Mouse (Mus musculus): ENCODE measurements around the gene Ophn1. TPM values are rescaled to one million over a fixed set of nuclear protein-coding genes. Genes with fewer than 3 reads are reported as not detected.

Gene Ophn1
- polyA plus RNA-seq, 1 experiment from 2014 or later = 3.3 TPM

DNA sequence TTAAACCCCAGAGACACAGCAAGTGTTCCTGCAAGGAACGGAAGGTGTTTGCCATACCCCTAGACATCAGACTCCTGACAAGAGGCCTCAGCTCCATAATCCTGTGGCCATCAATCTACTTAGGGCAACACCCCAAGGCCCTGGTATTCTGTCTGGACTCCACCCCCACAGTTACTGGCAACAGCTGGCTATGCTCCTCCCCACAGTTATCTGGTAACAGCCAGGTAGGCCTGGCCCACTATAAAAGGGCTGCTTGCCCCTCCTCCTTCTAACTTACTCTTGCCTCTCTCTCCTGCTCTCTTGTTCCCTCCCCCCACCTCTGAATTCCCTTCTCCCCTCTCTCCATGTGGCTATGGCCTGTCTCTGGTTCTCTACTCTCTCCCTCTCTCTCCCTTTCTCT lies 344.4 kb downstream of the Ophn1 start:
- ATAC-seq = no peak
- no peak overlapping the region for H3K4me3 ChIP-seq (ENCODE audit: low read depth, low read length)
- no peak overlapping the region for H3K4me2 ChIP-seq (ENCODE audit: low read depth, low read length)
- no peaks in the 10 kb centered on the region for H3K9me3 ChIP-seq (ENCODE audit: low read length)
- H3K36me3 ChIP-seq (replicated peaks; ENCODE audit: insufficient read depth, low read length) = no peaks in the 10 kb centered on the region
- no peaks in the 10 kb centered on the region for H3K4me1 ChIP-seq (ENCODE audit: insufficient read depth)
- 94% methylated on average over 1 of the region's 1 CpGs for WGBS (ENCODE audit: insufficient replicate concordance)
- H3K27ac ChIP-seq (ENCODE audit: low read depth) = no peak overlapping the region
- no peaks in the 10 kb centered on the region for H3K27me3 ChIP-seq (ENCODE audit: insufficient read depth, low read length)
- DNase-seq = no peak
- no peak for TF ChIP-seq EP300 (IDR thresholded peaks at IDR 0.05; ENCODE audit: low read depth)
- no peak for TF ChIP-seq CTCF (IDR thresholded peaks at IDR 0.05; ENCODE audit: low read depth)
- no peak overlapping the region for H3K9ac ChIP-seq (replicated peaks)

DNA sequence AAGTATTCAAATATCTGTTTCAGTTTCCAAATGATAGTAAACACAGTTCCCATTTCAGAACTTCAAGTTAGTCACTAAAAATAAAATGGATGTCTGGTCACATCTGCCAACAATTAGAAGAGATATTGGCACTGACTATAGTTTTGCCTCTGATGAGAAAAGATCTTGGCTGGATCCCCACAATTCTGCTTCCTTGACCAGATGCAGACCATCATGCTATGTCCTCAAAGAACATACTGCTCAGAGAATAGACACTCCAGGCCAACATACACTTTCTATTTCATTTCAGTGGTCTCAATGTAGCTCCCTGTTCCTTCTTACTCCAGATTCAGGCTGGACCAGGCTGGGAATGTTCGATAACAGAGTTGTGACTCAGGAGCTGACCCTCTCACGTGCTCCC lies 375.5 kb downstream of the Ophn1 start:
- Histone ChIP-seq H3K4me2 (ENCODE audit: low read depth, low read length) (no peak overlapping the region), H3K27me3 (ENCODE audit: insufficient read depth, low read length) (no peaks in the 10 kb centered on the region), H3K36me3 (replicated peaks; ENCODE audit: insufficient read depth, low read length) (no peaks in the 10 kb centered on the region), H3K9me3 (ENCODE audit: low read length) (no peaks in the 10 kb centered on the region), H3K4me3 (ENCODE audit: low read depth, low read length) (no peak overlapping the region), H3K9ac (replicated peaks) (no peak overlapping the region), H3K4me1 (ENCODE audit: insufficient read depth) (no peaks in the 10 kb centered on the region), H3K27ac (ENCODE audit: low read depth) (no peak overlapping the region)
- TF ChIP-seq CTCF (IDR thresholded peaks at IDR 0.05; ENCODE audit: low read depth) (no peak), EP300 (IDR thresholded peaks at IDR 0.05; ENCODE audit: low read depth) (no peak)
- WGBS (ENCODE audit: insufficient replicate concordance) = 62% methylated on average over 2 of the region's 2 CpGs
- no peak for DNase-seq
- no peak for ATAC-seq

DNA sequence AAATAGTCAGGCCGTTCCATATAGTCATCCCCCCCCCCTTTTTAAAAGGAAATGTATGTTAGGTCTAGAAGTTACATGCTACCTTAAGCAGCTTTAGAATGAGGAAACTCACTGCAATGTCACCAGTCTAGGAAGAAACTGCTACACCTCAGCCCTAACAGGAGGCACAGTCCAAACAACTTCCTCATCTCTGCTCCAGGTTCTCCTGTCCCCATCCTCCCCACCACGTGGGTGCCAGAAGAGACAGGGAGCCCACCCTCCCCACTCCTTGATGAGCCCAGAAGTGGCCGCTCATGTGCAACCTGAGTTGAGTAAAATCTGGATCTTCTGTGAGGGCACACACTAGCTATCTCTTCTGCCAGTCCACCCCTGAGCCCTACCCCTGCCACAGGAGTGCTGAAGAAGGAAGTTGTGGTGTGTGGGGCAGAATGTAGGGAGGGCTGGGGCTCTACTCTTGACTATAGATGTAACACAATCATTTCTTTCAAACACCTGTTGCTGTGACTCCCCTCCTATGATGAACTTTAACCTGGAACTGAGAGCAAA lies 376.4 kb downstream of the Ophn1 start:
- WGBS (ENCODE audit: insufficient replicate concordance) = 38% methylated on average over 3 of the region's 3 CpGs

More for the DNA sequence above, 376.4 kb downstream of the Ophn1 start:
- Histone ChIP-seq H3K36me3 (replicated peaks; ENCODE audit: insufficient read depth, low read length) (no peaks in the 10 kb centered on the region), H3K27ac (ENCODE audit: low read depth) (no peak overlapping the region), H3K27me3 (ENCODE audit: insufficient read depth, low read length) (no peaks in the 10 kb centered on the region), H3K4me1 (ENCODE audit: insufficient read depth) (no peaks in the 10 kb centered on the region), H3K9ac (replicated peaks) (no peak overlapping the region), H3K9me3 (ENCODE audit: low read length) (no peaks in the 10 kb centered on the region), H3K4me2 (ENCODE audit: low read depth, low read length) (no peak overlapping the region), H3K4me3 (ENCODE audit: low read depth, low read length) (no peak overlapping the region)
- ATAC-seq (no peak), DNase-seq (no peak)
- TF ChIP-seq EP300 (IDR thresholded peaks at IDR 0.05; ENCODE audit: low read depth) (no peak), CTCF (IDR thresholded peaks at IDR 0.05; ENCODE audit: low read depth) (no peak)

Small RNAs within 50 kb of the gene (microRNA-seq; reads per million reads assigned to microRNA genes)
- gene Gm27554 = not detected

Other genes starting within 250 kb of the Ophn1 start
- gene Yipf6, start 45.3 kb upstream of the Ophn1 start, polyA plus RNA-seq (2015; fragmentation: Nextera tagmentation; extraction: Ambion mirVana) = 17.1 and 17.6 TPM in 2 replicates
- gene Stard8, start 112.2 kb upstream of the Ophn1 start, polyA plus RNA-seq (2015; fragmentation: Nextera tagmentation; extraction: Ambion mirVana) = 2.8 and 3.1 TPM in 2 replicates
- 4.9 and 6.5 TPM in 2 replicates for gene Efnb1, start 245.1 kb upstream of the Ophn1 start, polyA plus RNA-seq (2015; fragmentation: Nextera tagmentation; extraction: Ambion mirVana)

Measured in liver, postnatal 0 days (tissue).